Mouse (Mus musculus) forebrain, embryonic 14.5 days (tissue): ENCODE data around the gene Gm20441. TPM values are rescaled to one million over a fixed set of nuclear protein-coding genes. Genes with fewer than 3 reads are reported as not detected.

ENCODE experiments used
- ATAC-seq: fragments of 200-750 bp; cut with Nextera tagmentation; 2 replicates; pipeline ENCODE4 v1.8.0; 2017; ENCODE audit warnings: mild to moderate bottlenecking, moderate library complexity
- DNase-seq: peaks from one replicate; pipeline ENCODE4 v3.0.0-alpha.2; 2015; ENCODE audit warnings: low spot score
- H3K27ac ChIP-seq: fragments of 300-500 bp; sonication (generic); 2 replicates; pipeline ENCODE4 v1.5.1; 2014; ENCODE audit warnings: low read depth, mild to moderate bottlenecking, control low read depth, low read length, moderate library complexity
- H3K27me3 ChIP-seq: fragments of 300-500 bp; sonication (generic); replicated peaks from 2 replicates; pipeline ENCODE4 v1.6.1; 2014; ENCODE audit warnings: low read length, control low read depth, mixed read lengths; ENCODE audit not compliant: control insufficient read depth, insufficient read depth
- H3K36me3 ChIP-seq: fragments of 300-500 bp; sonication (generic); 2 replicates; pipeline ENCODE4 v1.6.1; 2014; ENCODE audit warnings: low read length, control low read depth; ENCODE audit not compliant: control insufficient read depth, insufficient read depth
- H3K4me1 ChIP-seq: fragments of 300-500 bp; sonication (generic); 2 replicates; pipeline ENCODE4 v1.6.1; 2014; ENCODE audit warnings: antibody characterized with exemption, low read length, control low read depth; ENCODE audit not compliant: control insufficient read depth, insufficient read depth
- H3K4me2 ChIP-seq: fragments of 300-500 bp; sonication (generic); 2 replicates; pipeline ENCODE4 v1.6.1; 2014; ENCODE audit warnings: mild to moderate bottlenecking, control low read depth, low read length
- H3K4me3 ChIP-seq: fragments of 300-500 bp; sonication (generic); 2 replicates; pipeline ENCODE4 v1.5.1; 2014; ENCODE audit warnings: low read depth, low read length, control low read depth
- H3K9ac ChIP-seq: fragments of 300-500 bp; sonication (generic); 2 replicates; pipeline ENCODE4 v1.6.1; 2014; ENCODE audit warnings: mild to moderate bottlenecking, low read length, control low read depth, moderate library complexity
- H3K9me3 ChIP-seq: fragments of 300-500 bp; sonication (generic); replicated peaks from 2 replicates; pipeline ENCODE4 v1.6.1; 2016; ENCODE audit warnings: low read length, control low read depth, mixed read lengths; ENCODE audit not compliant: control insufficient read depth
- WGBS: fragments of 180-500 bp; shearing (Covaris S2); extraction: QIAGEN DNeasy Blood & Tissue Kit; methylation state at CpG from one replicate; pipeline ENCODE4 v1.1.7; 2014; 5-methylcytosine and 5-hydroxymethylcytosine counted together
- polyA plus RNA-seq: library from polyadenylated mRNA; unstranded; fragments of >200 nt; fragmentation: Nextera tagmentation; extraction: Ambion mirVana; gene quantifications from 2 replicates; pipeline ENCODE4 v1.2.1, GENCODE M21; 2014

Gm20441 gene
- polyA plus RNA-seq, 1 experiment from 2014 or later = 0.34 TPM

DNA sequence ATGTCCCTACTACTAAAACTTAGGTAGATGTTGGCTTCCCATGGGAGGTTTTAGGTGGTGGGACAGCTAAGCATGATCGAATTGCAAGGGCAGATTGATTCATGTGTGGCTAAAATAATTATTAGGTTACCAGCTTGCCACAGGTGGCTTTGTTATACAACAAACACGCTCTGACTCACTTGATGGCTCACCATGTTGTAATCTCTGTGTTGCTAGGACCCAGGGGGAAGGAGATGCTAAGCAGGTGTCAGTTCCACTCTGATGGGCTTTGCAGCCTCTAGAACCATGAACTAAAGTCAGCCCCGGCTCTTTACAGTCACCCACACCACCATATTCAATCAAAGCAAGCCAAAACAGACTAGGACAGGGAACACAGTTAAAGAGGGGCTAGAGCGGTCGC lies 39.1 kb upstream of the Gm20441 start:
- 82% methylated on average over 5 of the region's 5 CpGs for WGBS
- ATAC-seq = no peak

DNA sequence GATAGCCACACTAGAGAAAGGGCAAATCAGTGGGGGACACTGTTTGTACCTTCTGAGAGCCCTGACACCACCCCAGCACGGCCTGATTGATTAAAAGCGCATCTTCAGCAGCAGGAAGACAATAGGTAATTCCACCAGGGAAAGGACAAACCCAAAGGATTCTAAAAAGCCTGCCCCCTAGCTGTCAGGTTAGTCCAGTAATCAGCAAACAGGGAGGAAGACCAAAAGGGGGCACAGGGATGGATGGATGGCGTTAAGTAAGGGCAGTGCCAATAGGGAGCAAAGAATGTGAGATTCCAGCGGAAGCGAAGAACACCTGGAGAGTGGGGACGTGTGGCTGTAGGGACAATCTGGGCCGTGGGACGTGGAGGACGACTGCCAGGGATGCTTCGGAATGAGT lies 37.9 kb upstream of the Gm20441 start:
- H3K4me3 ChIP-seq = no peak overlapping the region
- H3K9ac ChIP-seq = no peak overlapping the region
- H3K4me2 ChIP-seq = no peak overlapping the region
- H3K36me3 ChIP-seq = no peaks in the 10 kb centered on the region
- no peak overlapping the region for H3K27ac ChIP-seq
- WGBS = 66% methylated on average over 10 of the region's 10 CpGs
- DNase-seq (no peak), ATAC-seq (no peak)
- no peaks in the 10 kb centered on the region for H3K27me3 ChIP-seq
- H3K9me3 ChIP-seq = no peaks in the 10 kb centered on the region
- H3K4me1 ChIP-seq = no peaks in the 10 kb centered on the region

More for the DNA sequence above, 39.1 kb upstream of the Gm20441 start:
- H3K36me3 ChIP-seq = no peaks in the 10 kb centered on the region
- H3K4me1 ChIP-seq = no peaks in the 10 kb centered on the region
- no peaks in the 10 kb centered on the region for H3K27me3 ChIP-seq
- no peak overlapping the region for H3K27ac ChIP-seq
- H3K4me2 ChIP-seq = no peak overlapping the region
- DNase-seq = no peak
- no peak overlapping the region for H3K4me3 ChIP-seq
- no peaks in the 10 kb centered on the region for H3K9me3 ChIP-seq
- H3K9ac ChIP-seq = no peak overlapping the region

DNA sequence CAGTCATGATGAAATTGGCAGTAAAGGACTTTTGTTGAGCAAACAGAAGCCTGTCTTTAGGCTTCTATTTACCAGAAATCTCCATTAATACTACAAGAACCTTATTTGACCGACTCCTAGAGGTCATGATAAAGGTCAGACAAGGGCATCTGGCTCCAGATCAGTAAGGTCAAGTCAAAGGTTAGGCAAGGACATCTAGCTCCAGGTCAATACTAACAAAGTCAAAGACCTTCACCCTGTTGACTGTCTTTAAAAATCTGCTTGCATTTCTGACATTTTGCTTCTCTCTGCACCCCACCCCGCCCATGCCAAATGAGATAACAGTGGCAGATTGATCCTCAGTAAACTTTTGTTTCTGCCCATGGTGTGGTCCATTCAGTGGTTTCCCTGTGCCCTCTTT lies 23.5 kb upstream of the Gm20441 start:
- DNase-seq (no peak), ATAC-seq (no peak)
- no peaks in the 10 kb centered on the region for H3K36me3 ChIP-seq
- no peak overlapping the region for H3K9ac ChIP-seq
- WGBS = 62% methylated on average over 2 of the region's 2 CpGs
- H3K27me3 ChIP-seq = no peaks in the 10 kb centered on the region
- no peaks in the 10 kb centered on the region for H3K9me3 ChIP-seq
- H3K4me2 ChIP-seq = no peak overlapping the region
- no peak overlapping the region for H3K4me3 ChIP-seq
- H3K4me1 ChIP-seq = no peaks in the 10 kb centered on the region
- H3K27ac ChIP-seq = no peak overlapping the region

GRCm38 (mm10) chr10:75798176-75798696 lies 17.5 kb upstream of the Gm20441 start, which contains the start of gene Gstt1:
Gstt1 (minus strand) TSS chr10:75798584.
- peak; percentile 65 for DNase-seq
- Histone ChIP-seq H3K36me3 (no peaks in the 10 kb centered on the region), H3K4me3 (peak within 1 kb of the TSS; percentile 39), H3K9ac (peak within 1 kb of the TSS; percentile 58), H3K9me3 (no peaks in the 10 kb centered on the region), H3K27me3 (no peaks in the 10 kb centered on the region; the same call in 1 of the 2 replicates), H3K4me2 (peak within 1 kb of the TSS; percentile 80), H3K4me1 (peaks cover 3% of the 10 kb centered on the region; the same call in 1 of the 2 replicates), H3K27ac (no peak within 1 kb of the TSS)
- ATAC-seq = peak; percentile 66
- WGBS = 1% methylated on average over 18 of the region's 18 CpGs

DNA sequence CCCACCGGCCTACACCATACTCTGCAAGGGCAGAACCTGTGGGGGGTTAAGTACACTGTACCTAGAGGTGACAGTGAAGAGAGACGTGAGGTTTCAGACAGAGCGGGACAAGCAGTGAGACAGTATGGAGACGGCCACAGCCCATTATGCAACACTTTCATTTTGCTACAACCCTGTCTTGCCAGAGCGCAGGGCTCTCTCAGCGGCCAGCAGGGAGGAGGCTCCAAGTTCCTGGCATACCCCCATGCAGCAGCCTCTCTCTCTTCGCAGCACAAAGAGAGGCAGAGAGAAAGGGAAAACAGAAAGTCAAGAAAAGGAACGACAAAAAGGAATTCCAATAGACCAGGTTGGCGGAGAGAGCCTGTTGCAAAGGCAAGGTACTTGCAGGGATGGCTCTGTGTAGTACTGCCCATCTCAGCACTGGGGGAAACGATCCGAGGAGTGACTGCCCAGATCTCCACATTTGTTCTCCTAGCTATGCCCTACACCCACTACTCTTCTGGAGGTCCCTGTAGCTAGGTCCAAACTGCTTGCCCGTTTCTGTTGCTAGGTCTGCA lies 16.9 kb upstream of the Gm20441 start:
- no peak overlapping the region for H3K27ac ChIP-seq
- 2% methylated on average over 11 of the region's 12 CpGs for WGBS
- ATAC-seq (peak; percentile 59), DNase-seq (peak; percentile 33)
- H3K9ac ChIP-seq = peak overlapping the region; percentile 58
- peak overlapping the region; percentile 39 for H3K4me3 ChIP-seq
- no peaks in the 10 kb centered on the region; the same call in 1 of the 2 replicates for H3K27me3 ChIP-seq
- no peaks in the 10 kb centered on the region for H3K36me3 ChIP-seq
- H3K4me2 ChIP-seq = peak overlapping the region; percentile 80
- peaks cover 3% of the 10 kb centered on the region; the same call in 1 of the 2 replicates for H3K4me1 ChIP-seq
- no peaks in the 10 kb centered on the region for H3K9me3 ChIP-seq

GRCm38 (mm10) chr10:75796731-75797516 lies 16.2 kb upstream of the Gm20441 start:
- no peak for DNase-seq

GRCm38 (mm10) chr10:75794880-75795279 lies 14.1 kb upstream of the Gm20441 start:
- ATAC-seq = no peak
- Histone ChIP-seq H3K36me3 (no peaks in the 10 kb centered on the region), H3K27me3 (no peaks in the 10 kb centered on the region; the same call in 1 of the 2 replicates), H3K9ac (no peak overlapping the region), H3K27ac (no peak overlapping the region), H3K4me3 (no peak overlapping the region), H3K4me2 (no peak overlapping the region), H3K9me3 (no peaks in the 10 kb centered on the region), H3K4me1 (peaks cover 3% of the 10 kb centered on the region; the same call in 1 of the 2 replicates)
- 21% methylated on average over 3 of the region's 3 CpGs for WGBS
- DNase-seq = peak; percentile 23

More at GRCm38 (mm10) chr10:75796731-75797516, 16.2 kb upstream of the Gm20441 start:
- H3K4me3 ChIP-seq = peak overlapping the region; percentile 39
- no peaks in the 10 kb centered on the region for H3K9me3 ChIP-seq
- peak overlapping the region; percentile 80 for H3K4me2 ChIP-seq
- H3K4me1 ChIP-seq = peaks cover 3% of the 10 kb centered on the region; the same call in 1 of the 2 replicates
- H3K27me3 ChIP-seq = no peaks in the 10 kb centered on the region; the same call in 1 of the 2 replicates
- peak overlapping the region; percentile 58; the same call in 1 of the 2 replicates for H3K9ac ChIP-seq
- ATAC-seq = 0 out of 2 replicates have a peak, but pooled peaks have one; percentile 22
- no peak overlapping the region for H3K27ac ChIP-seq
- WGBS = 43% methylated on average over 11 of the region's 11 CpGs
- H3K36me3 ChIP-seq = no peaks in the 10 kb centered on the region

DNA sequence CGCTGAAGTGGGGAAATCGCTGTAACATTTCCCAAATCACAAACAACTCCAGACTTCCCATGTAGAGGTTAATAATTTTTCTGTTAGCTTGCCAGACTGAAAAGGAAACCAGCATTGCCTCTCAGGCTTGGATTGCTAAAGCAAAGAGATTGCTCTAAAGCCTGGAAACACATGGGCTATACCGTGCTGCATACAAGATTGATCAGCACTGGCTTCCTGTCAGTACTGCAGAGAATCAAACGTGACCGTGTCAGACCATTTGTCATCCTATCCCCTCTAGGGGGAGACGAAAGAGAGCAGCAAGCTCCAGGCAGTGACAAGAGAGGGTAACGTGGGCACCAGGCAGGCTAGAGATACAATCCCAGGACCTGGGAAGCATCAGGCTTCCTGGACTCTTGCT lies 10.0 kb upstream of the Gm20441 start:
- Histone ChIP-seq H3K27ac (no peak overlapping the region), H3K9ac (no peak overlapping the region), H3K4me1 (no peaks in the 10 kb centered on the region; the same call in 1 of the 2 replicates), H3K4me3 (no peak overlapping the region), H3K27me3 (no peaks in the 10 kb centered on the region), H3K36me3 (no peaks in the 10 kb centered on the region), H3K4me2 (no peak overlapping the region), H3K9me3 (no peaks in the 10 kb centered on the region)
- ATAC-seq (no peak), DNase-seq (no peak)
- 29% methylated on average over 7 of the region's 7 CpGs for WGBS
